22 mouse cellular contexts compared by ENCODE assay signal in the genomic region with DNA sequence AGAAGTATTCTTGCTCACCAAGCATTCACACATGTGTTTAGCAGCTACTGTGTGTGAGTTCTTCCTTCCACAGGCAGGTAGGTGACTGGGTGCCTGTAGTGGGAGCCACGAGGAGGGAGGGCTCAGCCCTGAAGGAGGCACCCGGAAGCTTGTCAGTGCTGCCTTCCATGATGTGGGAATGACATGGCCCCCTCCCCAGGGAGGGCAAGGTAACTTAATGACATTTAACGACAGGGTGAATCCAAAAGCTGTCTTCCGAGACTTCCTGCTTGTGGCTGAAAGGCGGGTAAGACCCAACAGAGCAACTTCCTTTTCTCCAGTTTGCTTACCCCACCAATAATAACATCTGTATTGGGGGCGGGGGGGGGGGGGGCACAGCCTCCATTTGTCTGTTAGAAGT. TPM values are rescaled to one million over a fixed set of nuclear protein-coding genes. Genes with fewer than 3 reads are reported as not detected.
DNase-seq lines count a peak whose midpoint lies in the region; ATAC-seq and TF ChIP-seq lines count a peak whose summit lies in the region.
"Had no signal": no experiment of that assay in that cellular context is flagged by ENCODE, and none has a peak within 500 bp of the region (broad histone marks: within the 10 kb centered on the region; RNA-seq: fewer than 3 reads in every experiment).

No protein-coding gene starts in this region.

- WGBS in forebrain, embryonic 10.5 days: 51% methylated on average over 6 of the region's 6 CpGs
- WGBS in forebrain, embryonic 16.5 days: 50% methylated on average over 5 of the region's 6 CpGs
- WGBS in spleen, adult 2 months: 5% methylated on average over 6 of the region's 6 CpGs

- H3K4me2 ChIP-seq in forebrain, embryonic 16.5 days (ENCODE audit: low read length): no peak overlapping the region
- H3K4me2 ChIP-seq: embryonic facial prominence, embryonic 12.5 days; heart, embryonic 11.5 days; hindbrain, embryonic 15.5 days; intestine, embryonic 15.5 days; limb, embryonic 13.5 days; liver, embryonic 15.5 days; neural tube, embryonic 12.5 days had no signal

- no peak for ATAC-seq in forebrain, embryonic 16.5 days
- ATAC-seq: activated CD4-positive, CD25-positive, alpha-beta regulatory T cell, adult 4 months; forebrain, embryonic 14.5 days; intestine, embryonic 15.5 days had no signal

- TF ChIP-seq CTCF in spleen, adult 2 months (IDR thresholded peaks at IDR 0.05; ENCODE audit: extremely low read depth, insufficient read depth, insufficient read length, insufficient replicate concordance): no peak

- peaks cover 38% of the 10 kb centered on the region for H3K27me3 ChIP-seq in forebrain, embryonic 10.5 days (ENCODE audit: poor library complexity, severe bottlenecking)
- H3K27me3 ChIP-seq in forebrain, embryonic 16.5 days (replicated peaks; ENCODE audit: control insufficient read depth, insufficient read depth, low read length): no peaks in the 10 kb centered on the region
- H3K27me3 ChIP-seq in spleen, adult 2 months (ENCODE audit: control insufficient read depth, insufficient read depth, low read length): no peaks in the 10 kb centered on the region
- no peaks in the 10 kb centered on the region for H3K27me3 ChIP-seq in splenic B cell, adult 2 months (ENCODE audit: control insufficient read depth, insufficient read depth, low read length, poor library complexity, severe bottlenecking)
- H3K27me3 ChIP-seq: embryonic facial prominence, embryonic 12.5 days; intestine, embryonic 15.5 days; limb, embryonic 13.5 days; liver, embryonic 15.5 days had no signal

- peaks cover 82% of the 10 kb centered on the region for H3K4me1 ChIP-seq in forebrain, embryonic 10.5 days
- H3K4me1 ChIP-seq in forebrain, embryonic 16.5 days (replicated peaks; ENCODE audit: control insufficient read depth, insufficient read depth, low read length): peaks cover 23% of the 10 kb centered on the region
- H3K4me1 ChIP-seq in spleen, adult 2 months (ENCODE audit: control insufficient read depth, insufficient read depth, insufficient read length): peaks cover 6% of the 10 kb centered on the region

- H3K9me3 ChIP-seq in forebrain, embryonic 10.5 days: no peaks in the 10 kb centered on the region
- H3K9me3 ChIP-seq in forebrain, embryonic 16.5 days (ENCODE audit: control insufficient read depth, low read length): no peaks in the 10 kb centered on the region
- H3K9me3 ChIP-seq: embryonic facial prominence, embryonic 12.5 days; hindbrain, embryonic 15.5 days; intestine, embryonic 15.5 days; limb, embryonic 13.5 days; liver, embryonic 15.5 days; neural tube, embryonic 12.5 days had no signal

- peaks cover 63% of the 10 kb centered on the region for H3K36me3 ChIP-seq in forebrain, embryonic 10.5 days (replicated peaks)
- H3K36me3 ChIP-seq in forebrain, embryonic 16.5 days (ENCODE audit: control insufficient read depth, insufficient read depth): no peaks in the 10 kb centered on the region
- peaks cover 11% of the 10 kb centered on the region for H3K36me3 ChIP-seq in spleen, adult 2 months (ENCODE audit: control insufficient read depth, insufficient read depth, low read length)
- H3K36me3 ChIP-seq in splenic B cell, adult 2 months (ENCODE audit: control insufficient read depth, insufficient read depth, low read length, poor library complexity, severe bottlenecking): peaks cover 6% of the 10 kb centered on the region; the same call in 1 of the 2 replicates
- H3K36me3 ChIP-seq: hindbrain, embryonic 15.5 days had no signal

- no peak for TF ChIP-seq POLR2A in spleen, adult 2 months (IDR thresholded peaks at IDR 0.05; ENCODE audit: low read depth, low read length)

- no peak overlapping the region for H3K9ac ChIP-seq in forebrain, embryonic 16.5 days (replicated peaks; ENCODE audit: low read depth, low read length)
- H3K9ac ChIP-seq: embryonic facial prominence, embryonic 12.5 days; hindbrain, embryonic 15.5 days; intestine, embryonic 15.5 days; limb, embryonic 13.5 days; liver, embryonic 15.5 days; neural tube, embryonic 12.5 days had no signal

- H3K4me3 ChIP-seq in forebrain, embryonic 10.5 days: no peak overlapping the region
- H3K4me3 ChIP-seq in forebrain, embryonic 16.5 days (replicated peaks; ENCODE audit: low read length): no peak overlapping the region
- no peak overlapping the region for H3K4me3 ChIP-seq in spleen, adult 2 months (ENCODE audit: extremely low read depth, insufficient read depth, insufficient read length)
- H3K4me3 ChIP-seq: embryonic facial prominence, embryonic 12.5 days; erythroblast, embryonic 14.5 days; hindbrain, embryonic 15.5 days; intestine, embryonic 15.5 days; limb, embryonic 13.5 days; liver, embryonic 15.5 days; neural tube, embryonic 12.5 days had no signal

- H3K27ac ChIP-seq in forebrain, embryonic 10.5 days: peak overlapping the region; percentile 89; the same call in 1 of the 2 replicates
- no peak overlapping the region for H3K27ac ChIP-seq in forebrain, embryonic 16.5 days (ENCODE audit: low read length)
- peak overlapping the region; percentile 67 for H3K27ac ChIP-seq in spleen, adult 2 months (ENCODE audit: insufficient read depth, low read length)
- H3K27ac ChIP-seq: embryonic facial prominence, embryonic 12.5 days; hindbrain, embryonic 15.5 days; intestine, embryonic 15.5 days; limb, embryonic 13.5 days; liver, embryonic 15.5 days; neural tube, embryonic 12.5 days had no signal

- DNase-seq in forebrain, embryonic 10.5 days (ENCODE audit: extremely low spot score, low spot score): no peak
- DNase-seq in spleen, adult 2 months (ENCODE audit: low read depth in 1 of 2, low spot score in 2 of 2): no peak
- no peak for DNase-seq in spleen, postnatal 4 days (ENCODE audit: low spot score in 2 of 2)
- DNase-seq in splenic B cell, adult 2 months (ENCODE audit: low read depth, low spot score): peak; percentile 63
- DNase-seq in yolk sac, embryonic 10.5 days (ENCODE audit: low spot score): no peak
- DNase-seq in layer of hippocampus, postnatal 36 days: no peak
- DNase-seq in adrenal gland, postnatal 25 days: no peak
- DNase-seq: cerebellum, adult 9-11 months; gastrocnemius, postnatal 36 days; heart, postnatal 14 days; lung, postnatal 14 days had no signal

RNA-seq across cellular contexts. Expression of gene Foxp4, which starts 23.7 kb away (rescaled TPM):
- polyA plus RNA-seq in forebrain, embryonic 10.5 days (2016; fragmentation: Nextera tagmentation; extraction: Ambion mirVana): 16.6 and 18.0 TPM in 2 replicates
- 29.1 and 29.6 TPM in 2 replicates for polyA plus RNA-seq in forebrain, embryonic 16.5 days (2015; fragmentation: Nextera tagmentation; extraction: Ambion mirVana)
- polyA plus RNA-seq in spleen, adult 2 months (2012; rRNA removed): 62.0 and 97.7 TPM in 2 replicates
- 10 to 100 TPM; 44.0 to 45.7 TPM for total RNA-seq in layer of hippocampus, postnatal 36 days (2021)
- total RNA-seq in adrenal gland, postnatal 25 days (2021): 25.1 and 33.4 TPM in 2 replicates
